Mouse (Mus musculus) forebrain, embryonic 11.5 days (tissue): Measurements from ENCODE around the gene Kcns3. TPM values are rescaled to one million over a fixed set of nuclear protein-coding genes. Genes with fewer than 3 reads are reported as not detected.

Experiments used
- ATAC-seq: fragments of 200-750 bp; cut with Nextera tagmentation; replicated peaks from 2 replicates; pipeline ENCODE4 v1.8.0; 2017; ENCODE audit warnings: moderate TSS enrichment; ENCODE audit not compliant: low FRiP score
- DNase-seq: peaks from one replicate; pipeline ENCODE4 v3.0.0-alpha.2; 2017; ENCODE audit warnings: low spot score
- H3K27ac ChIP-seq: fragments of 300-500 bp; sonication (generic); 2 replicates; pipeline ENCODE4 v1.5.1; 2014; ENCODE audit warnings: low read depth, low read length
- H3K27me3 ChIP-seq: fragments of 300-500 bp; sonication (generic); 2 replicates; pipeline ENCODE4 v1.6.1; 2014; ENCODE audit warnings: mild to moderate bottlenecking, low read length, mixed read lengths; ENCODE audit not compliant: control insufficient read depth, insufficient read depth
- H3K36me3 ChIP-seq: fragments of 300-500 bp; sonication (generic); 2 replicates; pipeline ENCODE4 v1.6.1; 2014; ENCODE audit warnings: mild to moderate bottlenecking, low read length, moderate library complexity, mixed read lengths; ENCODE audit not compliant: control insufficient read depth, insufficient read depth
- H3K4me1 ChIP-seq: fragments of 300-500 bp; sonication (generic); replicated peaks from 2 replicates; pipeline ENCODE4 v1.6.1; 2014; ENCODE audit warnings: low read length, mixed read lengths; ENCODE audit not compliant: control insufficient read depth, insufficient read depth
- H3K4me2 ChIP-seq: fragments of 300-500 bp; sonication (generic); 2 replicates; pipeline ENCODE4 v1.6.1; 2014; ENCODE audit warnings: low read depth, mild to moderate bottlenecking, low read length, moderate library complexity, mixed read lengths; ENCODE audit not compliant: severe bottlenecking
- H3K4me3 ChIP-seq: fragments of 300-500 bp; sonication (generic); 2 replicates; pipeline ENCODE4 v1.5.1; 2014; ENCODE audit warnings: low read depth, low read length
- H3K9ac ChIP-seq: fragments of 300-500 bp; sonication (generic); 2 replicates; pipeline ENCODE4 v1.6.1; 2014; ENCODE audit warnings: low read length
- H3K9me3 ChIP-seq: fragments of 300-500 bp; sonication (generic); 2 replicates; pipeline ENCODE4 v1.6.1; 2016; ENCODE audit warnings: low read length, mixed read lengths; ENCODE audit not compliant: control insufficient read depth
- WGBS: fragments of 180-500 bp; shearing (Covaris S2); extraction: QIAGEN DNeasy Blood & Tissue Kit; methylation state at CpG from one replicate; pipeline ENCODE4 v1.1.7; 2014; 5-methylcytosine and 5-hydroxymethylcytosine counted together
- polyA plus RNA-seq: library from polyadenylated mRNA; unstranded; fragments of >200 nt; fragmentation: Nextera tagmentation; extraction: Ambion mirVana; gene quantifications from 2 replicates; pipeline ENCODE4 v1.2.1, GENCODE M21; 2014

Kcns3 gene
- polyA plus RNA-seq = 0.28 and 0.36 TPM in 2 replicates

- H3K4me3 ChIP-seq = peak within 1 kb of the TSS; percentile 49
Measured at GRCm38 (mm10) chr12:11151015-11151414, at the start of gene Kcns3. TSS of gene Kcns3 (minus strand) at chr12:11151056.

GRCm38 (mm10) chr12:11198551-11198950 lies 47.7 kb upstream of the Kcns3 start:
- 24% methylated on average over 2 of the region's 2 CpGs for WGBS
- no peak for ATAC-seq
- no peaks in the 10 kb centered on the region for H3K9me3 ChIP-seq

More at GRCm38 (mm10) chr12:11151015-11151414, at the start of gene Kcns3:
- no peak within 1 kb of the TSS for H3K27ac ChIP-seq
- H3K27me3 ChIP-seq = peaks cover 30% of the 10 kb centered on the region
- H3K9ac ChIP-seq = peak within 1 kb of the TSS; percentile 42
- H3K36me3 ChIP-seq = no peaks in the 10 kb centered on the region
- DNase-seq (no peak), ATAC-seq (no peak)
- no peaks in the 10 kb centered on the region for H3K4me1 ChIP-seq
- H3K4me2 ChIP-seq = peak within 1 kb of the TSS; percentile 93
- no peaks in the 10 kb centered on the region for H3K9me3 ChIP-seq
- 23% methylated on average over 15 of the region's 15 CpGs for WGBS

GRCm38 (mm10) chr12:11198026-11198425 lies 47.2 kb upstream of the Kcns3 start:
- H3K27ac ChIP-seq = no peak overlapping the region
- no peak overlapping the region for H3K9ac ChIP-seq
- H3K4me1 ChIP-seq = peaks cover 2% of the 10 kb centered on the region; the same call in 1 of the 2 replicates
- WGBS = 16% methylated on average over 4 of the region's 4 CpGs
- H3K4me3 ChIP-seq = no peak overlapping the region
- no peaks in the 10 kb centered on the region for H3K27me3 ChIP-seq
- H3K36me3 ChIP-seq = no peaks in the 10 kb centered on the region
- DNase-seq (peak; percentile 59), ATAC-seq (peak; percentile 72)
- no peak overlapping the region for H3K4me2 ChIP-seq
- H3K9me3 ChIP-seq = no peaks in the 10 kb centered on the region

More at GRCm38 (mm10) chr12:11198551-11198950, 47.7 kb upstream of the Kcns3 start:
- no peak overlapping the region for H3K9ac ChIP-seq
- DNase-seq = no peak
- no peak overlapping the region for H3K4me3 ChIP-seq
- no peaks in the 10 kb centered on the region for H3K27me3 ChIP-seq
- peaks cover 2% of the 10 kb centered on the region; the same call in 1 of the 2 replicates for H3K4me1 ChIP-seq
- no peak overlapping the region for H3K4me2 ChIP-seq
- H3K36me3 ChIP-seq = no peaks in the 10 kb centered on the region
- no peak overlapping the region for H3K27ac ChIP-seq

- Histone ChIP-seq H3K4me1 (peaks cover 2% of the 10 kb centered on the region; the same call in 1 of the 2 replicates), H3K36me3 (no peaks in the 10 kb centered on the region), H3K27ac (no peak overlapping the region), H3K9me3 (no peaks in the 10 kb centered on the region), H3K27me3 (no peaks in the 10 kb centered on the region), H3K4me3 (no peak overlapping the region), H3K9ac (no peak overlapping the region), H3K4me2 (peak overlapping the region; percentile 3; the same call in 1 of the 2 replicates)
- 38% methylated on average over 5 of the region's 5 CpGs for WGBS
- DNase-seq (no peak), ATAC-seq (0 out of 2 replicates have a peak, but pooled peaks have one; percentile 25)
Measured at GRCm38 (mm10) chr12:11196830-11197229, 46.0 kb upstream of the Kcns3 start.

- peak overlapping the region; percentile 3; the same call in 1 of the 2 replicates for H3K4me2 ChIP-seq
- DNase-seq = peak; percentile 90
- no peaks in the 10 kb centered on the region for H3K36me3 ChIP-seq
- peak; percentile 69 for ATAC-seq
- no peaks in the 10 kb centered on the region for H3K27me3 ChIP-seq
- no peak overlapping the region for H3K4me3 ChIP-seq
- H3K4me1 ChIP-seq = peaks cover 2% of the 10 kb centered on the region; the same call in 1 of the 2 replicates
- 10% methylated on average over 18 of the region's 19 CpGs for WGBS
- no peak overlapping the region for H3K9ac ChIP-seq
- no peaks in the 10 kb centered on the region for H3K9me3 ChIP-seq
- no peak overlapping the region for H3K27ac ChIP-seq
Measured at GRCm38 (mm10) chr12:11196142-11196597, 45.3 kb upstream of the Kcns3 start.

- no peak overlapping the region for H3K4me3 ChIP-seq
- ATAC-seq = no peak
- 88% methylated on average over 1 of the region's 1 CpGs for WGBS
- H3K9ac ChIP-seq = no peak overlapping the region
- no peak overlapping the region for H3K27ac ChIP-seq
- no peaks in the 10 kb centered on the region for H3K27me3 ChIP-seq
- peaks cover 2% of the 10 kb centered on the region; the same call in 1 of the 2 replicates for H3K4me1 ChIP-seq
- no peaks in the 10 kb centered on the region for H3K36me3 ChIP-seq
- no peaks in the 10 kb centered on the region for H3K9me3 ChIP-seq
- no peak overlapping the region for H3K4me2 ChIP-seq
- DNase-seq = no peak
Measured at GRCm38 (mm10) chr12:11195031-11195430, 44.2 kb upstream of the Kcns3 start.

- Histone ChIP-seq H3K36me3 (no peaks in the 10 kb centered on the region), H3K27me3 (no peaks in the 10 kb centered on the region), H3K4me3 (no peak overlapping the region), H3K4me2 (peak overlapping the region; percentile 24; the same call in 1 of the 2 replicates), H3K27ac (no peak overlapping the region), H3K9me3 (no peaks in the 10 kb centered on the region), H3K4me1 (no peaks in the 10 kb centered on the region), H3K9ac (no peak overlapping the region)
- ATAC-seq = peak; percentile 94
- 31% methylated on average over 11 of the region's 11 CpGs for WGBS
- DNase-seq = peak; percentile 94
Measured at GRCm38 (mm10) chr12:11178486-11179154, 27.8 kb upstream of the Kcns3 start.

- H3K36me3 ChIP-seq = no peaks in the 10 kb centered on the region
- 62% methylated on average over 5 of the region's 5 CpGs for WGBS
- no peak for DNase-seq
- H3K27me3 ChIP-seq = no peaks in the 10 kb centered on the region
- H3K9me3 ChIP-seq = no peaks in the 10 kb centered on the region
- H3K27ac ChIP-seq = no peak overlapping the region
- no peaks in the 10 kb centered on the region for H3K4me1 ChIP-seq
- no peak overlapping the region for H3K9ac ChIP-seq
- no peak for ATAC-seq
- H3K4me3 ChIP-seq = no peak overlapping the region
- no peak overlapping the region for H3K4me2 ChIP-seq
Measured at GRCm38 (mm10) chr12:11177408-11178394, 26.8 kb upstream of the Kcns3 start.
